Comparison of ENCODE assay signal across 10 mouse cellular contexts in genomic region chr12:71640058-71640501, GRCm38 (mm10).
DNase-seq lines count a peak whose midpoint lies in the region; ATAC-seq and TF ChIP-seq lines count a peak whose summit lies in the region.
"Had no signal": no experiment of that assay in that cellular context is flagged by ENCODE, and none has a peak within 500 bp of the region (broad histone marks: within the 10 kb centered on the region; RNA-seq: fewer than 3 reads in every experiment).

No protein-coding gene starts in this region.

- no peak for TF ChIP-seq CTCF in hindbrain, postnatal 0 days (IDR thresholded peaks at IDR 0.05; ENCODE audit: low read depth)
- no peak for TF ChIP-seq CTCF in stomach, postnatal 0 days (IDR thresholded peaks at IDR 0.05; ENCODE audit: low read depth)

- H3K9ac ChIP-seq in hindbrain, postnatal 0 days (replicated peaks; ENCODE audit: low read length), result 0 out of 2 replicates have a peak overlapping the region, but pooled peaks have one; percentile 19
- H3K9ac ChIP-seq in hindbrain, embryonic 13.5 days, result no peak overlapping the region
- no peak overlapping the region for H3K9ac ChIP-seq in stomach, embryonic 14.5 days (replicated peaks; ENCODE audit: low read depth, low read length)
- no peak overlapping the region for H3K9ac ChIP-seq in stomach, postnatal 0 days (ENCODE audit: low read length)
- H3K9ac ChIP-seq in intestine, embryonic 16.5 days (ENCODE audit: low read depth, low read length), result no peak overlapping the region

- H3K4me1 ChIP-seq in hindbrain, postnatal 0 days (ENCODE audit: insufficient read depth, low read length), result peaks cover 8% of the 10 kb centered on the region; the same call in 1 of the 2 replicates
- H3K4me1 ChIP-seq in hindbrain, embryonic 13.5 days (replicated peaks), result peaks cover 14% of the 10 kb centered on the region
- H3K4me1 ChIP-seq in stomach, embryonic 14.5 days (ENCODE audit: control insufficient read depth, insufficient read depth, low read length), result peaks cover 21% of the 10 kb centered on the region
- H3K4me1 ChIP-seq in stomach, postnatal 0 days (replicated peaks; ENCODE audit: control insufficient read depth, insufficient read depth), result 0 out of 2 replicates have a peak, but pooled peaks cover 2% of the 10 kb centered on the region
- peaks cover 8% of the 10 kb centered on the region; the same call in 1 of the 2 replicates for H3K4me1 ChIP-seq in intestine, embryonic 16.5 days (ENCODE audit: control insufficient read depth, insufficient read depth, low read length)

- H3K9me3 ChIP-seq in hindbrain, postnatal 0 days (ENCODE audit: low read length), result no peaks in the 10 kb centered on the region
- H3K9me3 ChIP-seq in hindbrain, embryonic 13.5 days, result no peaks in the 10 kb centered on the region
- no peaks in the 10 kb centered on the region for H3K9me3 ChIP-seq in stomach, embryonic 14.5 days (ENCODE audit: control insufficient read depth, low read depth, low read length)
- H3K9me3 ChIP-seq in stomach, postnatal 0 days (ENCODE audit: control insufficient read depth, low read length), result no peaks in the 10 kb centered on the region
- no peaks in the 10 kb centered on the region for H3K9me3 ChIP-seq in intestine, embryonic 16.5 days (ENCODE audit: control insufficient read depth, low read length)

- WGBS in hindbrain, postnatal 0 days, result 33% methylated on average over 10 of the region's 10 CpGs
- whole genome bisulfite sequencing in hindbrain, embryonic 13.5 days, result 66% methylated on average over 10 of the region's 10 CpGs
- WGBS in stomach, embryonic 14.5 days, result 31% methylated on average over 10 of the region's 10 CpGs
- WGBS in stomach, postnatal 0 days, result 39% methylated on average over 10 of the region's 10 CpGs
- 41% methylated on average over 10 of the region's 10 CpGs for WGBS in intestine, embryonic 16.5 days

- no peak for TF ChIP-seq EP300 in stomach, postnatal 0 days (optimal IDR thresholded peaks at IDR 0.05)

- no peak overlapping the region for H3K4me2 ChIP-seq in hindbrain, postnatal 0 days (ENCODE audit: low read depth, low read length)
- no peak overlapping the region for H3K4me2 ChIP-seq in hindbrain, embryonic 13.5 days
- H3K4me2 ChIP-seq in stomach, embryonic 14.5 days (replicated peaks; ENCODE audit: low read depth, low read length), result no peak overlapping the region
- no peak overlapping the region for H3K4me2 ChIP-seq in stomach, postnatal 0 days (replicated peaks; ENCODE audit: low read depth)
- H3K4me2 ChIP-seq in intestine, embryonic 16.5 days (ENCODE audit: low read depth, low read length), result no peak overlapping the region

- peak; percentile 53 for DNase-seq in hindbrain, postnatal 0 days (ENCODE audit: low spot score)
- DNase-seq in stomach, postnatal 0 days (ENCODE audit: low spot score), result no peak
- DNase-seq in testis, postnatal 10 days (ENCODE audit: low spot score), result peak; percentile 49
- no peak for DNase-seq in frontal cortex, postnatal 36 days (ENCODE audit: low spot score in 2 of 2)
- no peak for DNase-seq in cerebellum, adult 8-10 months
- DNase-seq: retina, postnatal 1 day had no signal

- ATAC-seq in hindbrain, postnatal 0 days, result no peak
- ATAC-seq in hindbrain, embryonic 13.5 days (ENCODE audit: low FRiP score), result no peak
- no peak for ATAC-seq in stomach, embryonic 14.5 days (ENCODE audit: insufficient number of reproducible peaks, insufficient read depth, low FRiP score, low read depth)
- no peak for ATAC-seq in stomach, postnatal 0 days (ENCODE audit: low FRiP score, low TSS enrichment)
- peak; percentile 56 for ATAC-seq in intestine, embryonic 16.5 days
- ATAC-seq: CD4-positive, CD25-positive, alpha-beta regulatory T cell, adult 4 months had no signal

- no peaks in the 10 kb centered on the region for H3K36me3 ChIP-seq in hindbrain, postnatal 0 days (ENCODE audit: insufficient read depth, low read length)
- no peaks in the 10 kb centered on the region for H3K36me3 ChIP-seq in hindbrain, embryonic 13.5 days
- no peaks in the 10 kb centered on the region for H3K36me3 ChIP-seq in stomach, embryonic 14.5 days (ENCODE audit: control insufficient read depth, insufficient read depth, low read length)
- H3K36me3 ChIP-seq in stomach, postnatal 0 days (ENCODE audit: control insufficient read depth, insufficient read depth, low read length), result no peaks in the 10 kb centered on the region
- no peaks in the 10 kb centered on the region for H3K36me3 ChIP-seq in intestine, embryonic 16.5 days (ENCODE audit: control insufficient read depth, insufficient read depth, low read length)

- H3K27ac ChIP-seq in hindbrain, postnatal 0 days, result no peak overlapping the region
- no peak overlapping the region for H3K27ac ChIP-seq in hindbrain, embryonic 13.5 days
- H3K27ac ChIP-seq in stomach, embryonic 14.5 days (ENCODE audit: low read length), result peak overlapping the region; percentile 72
- no peak overlapping the region for H3K27ac ChIP-seq in stomach, postnatal 0 days (replicated peaks)
- H3K27ac ChIP-seq in intestine, embryonic 16.5 days (ENCODE audit: low read length), result peak overlapping the region; percentile 28; the same call in 1 of the 2 replicates

- H3K4me3 ChIP-seq in hindbrain, postnatal 0 days (ENCODE audit: low read length), result no peak overlapping the region
- no peak overlapping the region for H3K4me3 ChIP-seq in hindbrain, embryonic 13.5 days
- no peak overlapping the region for H3K4me3 ChIP-seq in stomach, embryonic 14.5 days (ENCODE audit: low read depth, low read length)
- H3K4me3 ChIP-seq in stomach, postnatal 0 days (ENCODE audit: low read depth, low read length), result no peak overlapping the region
- H3K4me3 ChIP-seq in intestine, embryonic 16.5 days (ENCODE audit: low read length), result no peak overlapping the region

- H3K27me3 ChIP-seq in hindbrain, postnatal 0 days (ENCODE audit: insufficient read depth, low read length), result no peaks in the 10 kb centered on the region
- no peaks in the 10 kb centered on the region for H3K27me3 ChIP-seq in hindbrain, embryonic 13.5 days
- no peaks in the 10 kb centered on the region for H3K27me3 ChIP-seq in stomach, embryonic 14.5 days (ENCODE audit: control insufficient read depth, insufficient read depth, low read length)
- H3K27me3 ChIP-seq in stomach, postnatal 0 days (ENCODE audit: control insufficient read depth, insufficient read depth, low read length), result no peaks in the 10 kb centered on the region
- no peaks in the 10 kb centered on the region for H3K27me3 ChIP-seq in intestine, embryonic 16.5 days (replicated peaks; ENCODE audit: control insufficient read depth, insufficient read depth, low read length)

Comparison
In these comparisons a context has a peak if more than half of its experiments do, and no peak if none do; other contexts are left out.
1. H3K27ac ChIP-seq: peak in stomach, embryonic 14.5 days (single experiment) and intestine, embryonic 16.5 days (single experiment); none in hindbrain, postnatal 0 days (single experiment), hindbrain, embryonic 13.5 days (single experiment) and stomach, postnatal 0 days (single experiment).
2. DNase-seq: peak in hindbrain, postnatal 0 days (single experiment) and testis, postnatal 10 days (single experiment); none in stomach, postnatal 0 days (single experiment), frontal cortex, postnatal 36 days (0 of 2) and cerebellum, adult 8-10 months (single experiment).